Mouse (Mus musculus) CH12.LX (cell line): ENCODE data around the gene Gm7137. TPM values are rescaled to one million over a fixed set of nuclear protein-coding genes. Genes with fewer than 3 reads are reported as not detected.
"Not testable (repeated sequence)": the region's sequence is repeated elsewhere in the genome, so short reads cannot be mapped to it uniquely, and the experiment has no call there.

Source experiments
- DNase-seq: peaks from one replicate; pipeline ENCODE4 v3.0.0-alpha.2; 2013; ENCODE audit errors: extremely low read depth
- H3K27ac ChIP-seq: 2 replicates; pipeline ENCODE4 v1.5.1; 2012; ENCODE audit warnings: low read depth, mild to moderate bottlenecking, control low read depth, moderate library complexity; ENCODE audit not compliant: insufficient read depth
- H3K27me3 ChIP-seq: replicated peaks from 2 replicates; pipeline ENCODE3; 2012; ENCODE audit warnings: inconsistent platforms
- H3K36me3 ChIP-seq, 2 experiments: replicated peaks in 1 of 2; 2 replicates each; pipeline versions ENCODE3 to v1.6.1; 2012; ENCODE audit warnings: inconsistent platforms in 1 of 2, low read length in 1 of 2, mild to moderate bottlenecking in 1 of 2, mixed read lengths in 1 of 2, moderate library complexity in 1 of 2; ENCODE audit not compliant: control insufficient read depth in 1 of 2, insufficient read depth in 1 of 2
- H3K4me1 ChIP-seq, 2 experiments: 2 replicates each; pipeline ENCODE4 v1.6.1; 2012; ENCODE audit warnings: inconsistent platforms in 1 of 2, moderate library complexity in 1 of 2; ENCODE audit not compliant: insufficient read depth in 2 of 2, control insufficient read depth in 1 of 2
- H3K4me2 ChIP-seq: 2 replicates; pipeline ENCODE4 v1.6.1; 2012; ENCODE audit warnings: low read depth, mild to moderate bottlenecking, control low read depth; ENCODE audit not compliant: poor library complexity, insufficient read depth, severe bottlenecking
- H3K4me3 ChIP-seq, 3 experiments: fragments of 150-350 bp in 1 of 3; sonication (generic) in 1 of 3; replicated peaks in 1 of 3; 2 replicates each; pipeline versions ENCODE3 to v1.5.1; 2011 to 2012; ENCODE audit warnings: low read depth in 2 of 3, low read length in 2 of 3, mild to moderate bottlenecking in 2 of 3, moderate library complexity in 2 of 3, control low read depth in 1 of 3, improper control_type of control experiment in 1 of 3, inconsistent platforms in 1 of 3, mixed read lengths in 1 of 3; ENCODE audit not compliant: poor library complexity in 1 of 3
- H3K79me2 ChIP-seq: replicated peaks from 2 replicates; pipeline ENCODE4 v1.6.1; 2012; ENCODE audit warnings: mild to moderate bottlenecking, moderate library complexity; ENCODE audit not compliant: control insufficient read depth, poor library complexity, insufficient read depth, severe bottlenecking; ENCODE audit errors: extremely low read depth
- H3K9ac ChIP-seq: 2 replicates; pipeline ENCODE4 v1.6.1; 2012; ENCODE audit warnings: low read depth, mild to moderate bottlenecking, control low read depth, moderate library complexity; ENCODE audit not compliant: insufficient read depth
- H3K9me3 ChIP-seq: replicated peaks from 2 replicates; pipeline ENCODE3; 2012; ENCODE audit warnings: low read length, inconsistent platforms, mixed read lengths
- CTCF ChIP-seq, 2 experiments: IDR thresholded peaks in 1 of 2; conservative IDR thresholded peaks in 1 of 2; 2 replicates each; pipeline ENCODE4 v1.5.1; 2011 to 2012; ENCODE audit warnings: low read depth in 2 of 2, low read length in 2 of 2, improper control_type of control experiment in 1 of 2, inconsistent platforms in 1 of 2, mild to moderate bottlenecking in 1 of 2, moderate library complexity in 1 of 2
- TBP ChIP-seq: conservative IDR thresholded peaks from 2 replicates; pipeline ENCODE4 v1.6.1; 2011; ENCODE audit warnings: low read depth, low read length, improper control_type of control experiment
- USF2 ChIP-seq: conservative IDR thresholded peaks from 2 replicates; pipeline ENCODE4 v1.6.1; 2011; ENCODE audit warnings: low read depth, low read length, improper control_type of control experiment
- dilution Hi-C: fragments of 300-500 bp; cut with MboI; formaldehyde crosslinking; loops from 2 replicates; pipeline ENCODE4 v1.14.3; 2020; ENCODE audit warnings: low sequenced_read_pairs; ENCODE audit not compliant: extremely low pct_unique_long_range_greater_than_20kb, extremely low pct_ligation_motif_present
- in situ Hi-C: fragments of 300-500 bp; cut with MboI; formaldehyde crosslinking; loops from 3 replicates; pipeline ENCODE4 v1.14.3; 2019; ENCODE audit warnings: low sequenced_read_pairs, low pct_ligation_motif_present, low pct_unique_long_range_greater_than_20kb, mixed read lengths
- polyA plus RNA-seq: library from polyadenylated mRNA; unstranded; fragments of >175 nt; gene quantifications from 2 replicates; pipeline ENCODE4 v1.2.1, GENCODE M21; 2012; ENCODE audit warnings: low read depth; ENCODE audit not compliant: insufficient read length
- total RNA-seq, 2 experiments: library from RNA; depleted of rRNA; stranded (reverse); fragments of 300-350 nt in 1 of 2; fragments of >200 nt in 1 of 2; gene quantifications; 2 replicates each; pipeline ENCODE4 v1.2.3; 2012 to 2014

The Gm7137 gene
- total and polyA plus RNA-seq, 3 experiments: not detected

- dilution Hi-C loops: no loop called here
- H3K27me3 ChIP-seq: peaks cover 22% of the 10 kb centered on the region
- H3K9me3 ChIP-seq: no peaks in the 10 kb centered on the region
- no peaks in the 10 kb centered on the region for H3K36me3 ChIP-seq
- no peak overlapping the region for H3K9ac ChIP-seq
- no peak for TF ChIP-seq TBP
- no peak for TF ChIP-seq CTCF (conservative IDR thresholded peaks at IDR 0.05 in 1 of 2, IDR thresholded peaks at IDR 0.05 in 1 of 2; ENCODE audit: low read depth in 2 of 2, low read length in 2 of 2)
- TF ChIP-seq USF2: no peak
- no peak overlapping the region for H3K4me2 ChIP-seq
- no peak overlapping the region for H3K4me3 ChIP-seq
- H3K79me2 ChIP-seq: no peaks in the 10 kb centered on the region
- DNase-seq: no peak
- H3K4me1 ChIP-seq: no peaks in the 10 kb centered on the region
- H3K27ac ChIP-seq: no peak overlapping the region
- in situ Hi-C loops: no loop called here
Measured at GRCm38 (mm10) chr10:77788621-77789020, 621 bp upstream of the Gm7137 start.

GRCm38 (mm10) chr10:77783396-77783795 lies 4.6 kb downstream of the Gm7137 start:
- H3K4me3 ChIP-seq, H3K36me3 ChIP-seq, H3K9me3 ChIP-seq, DNase-seq, H3K79me2 ChIP-seq, H3K4me2 ChIP-seq, in situ Hi-C loops, H3K4me1 ChIP-seq, H3K9ac ChIP-seq, H3K27ac ChIP-seq, H3K27me3 ChIP-seq, dilution Hi-C loops: not testable (repeated sequence)

GRCm38 (mm10) chr10:77782442-77782841 lies 5.6 kb downstream of the Gm7137 start, which contains the start of gene Gm3250:
Gm3250 (minus strand) TSS chr10:77782542.
- H3K27me3 ChIP-seq, H3K79me2 ChIP-seq, H3K9me3 ChIP-seq, dilution Hi-C loops, H3K9ac ChIP-seq, DNase-seq, H3K4me3 ChIP-seq, H3K4me2 ChIP-seq, H3K27ac ChIP-seq, H3K36me3 ChIP-seq, H3K4me1 ChIP-seq, in situ Hi-C loops: not testable (repeated sequence)

GRCm38 (mm10) chr10:77776844-77777243 lies 11.2 kb downstream of the Gm7137 start, which contains the start of gene Gm7138:
Gm7138 (minus strand) TSS chr10:77776944.
- H3K27me3 ChIP-seq, H3K4me2 ChIP-seq, H3K27ac ChIP-seq, H3K79me2 ChIP-seq, H3K4me3 ChIP-seq, H3K4me1 ChIP-seq, H3K36me3 ChIP-seq, H3K9me3 ChIP-seq, H3K9ac ChIP-seq, dilution Hi-C loops, DNase-seq, in situ Hi-C loops: not testable (repeated sequence)

GRCm38 (mm10) chr10:77772142-77772541 lies 15.9 kb downstream of the Gm7137 start:
- H3K79me2 ChIP-seq, DNase-seq, H3K9me3 ChIP-seq, in situ Hi-C loops, dilution Hi-C loops, H3K36me3 ChIP-seq, H3K4me1 ChIP-seq, H3K27ac ChIP-seq, H3K4me2 ChIP-seq, H3K9ac ChIP-seq, H3K4me3 ChIP-seq: not testable (repeated sequence)
- H3K27me3 ChIP-seq: peaks cover 32% of the 10 kb centered on the region

- H3K4me1 ChIP-seq, H3K27ac ChIP-seq, H3K9me3 ChIP-seq, H3K4me3 ChIP-seq, H3K79me2 ChIP-seq, H3K36me3 ChIP-seq, dilution Hi-C loops, H3K9ac ChIP-seq, DNase-seq, H3K4me2 ChIP-seq, in situ Hi-C loops: not testable (repeated sequence)
- H3K27me3 ChIP-seq: peaks cover 40% of the 10 kb centered on the region
Measured at GRCm38 (mm10) chr10:77771225-77771624, 16.8 kb downstream of the Gm7137 start, which contains the start of gene Gm3238. Gm3238 (minus strand) TSS chr10:77771325.
